Mouse (Mus musculus): ENCODE measurements around the gene Osbpl11. TPM values are rescaled to one million over a fixed set of nuclear protein-coding genes. Genes with fewer than 3 reads are reported as not detected.
"Not testable (repeated sequence)": the region's sequence is repeated elsewhere in the genome, so short reads cannot be mapped to it uniquely, and the experiment has no call there.

The Osbpl11 gene
- polyA plus RNA-seq, 1 experiment from 2014 or later, result 19.1 TPM

DNA sequence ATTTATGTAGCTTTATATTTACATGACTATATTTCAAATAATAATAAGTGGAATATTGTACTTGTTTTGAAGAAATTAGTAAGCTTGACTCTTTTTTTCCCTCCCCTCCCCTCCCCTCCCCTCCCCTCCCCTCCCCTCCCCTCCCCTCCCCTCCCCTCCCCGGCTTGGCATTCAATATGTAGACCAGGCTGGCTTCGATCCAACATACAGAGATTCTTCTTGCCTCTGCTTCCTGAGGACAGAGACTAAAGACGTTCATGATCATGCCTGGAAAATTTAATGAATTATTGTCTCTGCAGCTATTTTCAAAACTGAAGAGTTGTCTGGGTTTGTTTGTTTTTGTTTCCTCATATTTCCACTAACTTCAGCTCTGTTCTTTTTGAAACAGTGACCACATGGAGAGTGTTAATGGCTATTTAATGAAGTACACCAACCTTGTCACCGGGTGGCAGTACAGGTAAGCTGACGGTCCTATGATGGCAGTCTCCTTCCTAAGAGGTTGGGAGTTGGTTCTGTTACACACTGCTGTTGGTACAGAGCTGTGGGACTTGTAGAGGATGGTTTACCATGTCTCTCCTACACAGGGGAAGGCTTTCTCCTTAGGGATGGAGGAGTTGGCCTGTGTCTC is 10.9 kb downstream of the Osbpl11 start:
- Histone ChIP-seq H3K36me3 (ENCODE audit: control insufficient read depth, insufficient read depth, low read length) (peaks cover 15% of the 10 kb centered on the region; the same call in 1 of the 2 replicates), H3K27me3 (replicated peaks; ENCODE audit: control insufficient read depth, insufficient read depth, low read length) (no peaks in the 10 kb centered on the region), H3K27ac (replicated peaks; ENCODE audit: low read depth, low read length) (no peak overlapping the region), H3K4me1 (ENCODE audit: control insufficient read depth, insufficient read depth, low read length) (no peaks in the 10 kb centered on the region; the same call in 1 of the 2 replicates), H3K9me3 (ENCODE audit: control insufficient read depth, low read length) (no peaks in the 10 kb centered on the region), H3K9ac (ENCODE audit: low read depth, low read length) (no peak overlapping the region), H3K4me3 (ENCODE audit: low read depth, low read length) (no peak overlapping the region), H3K4me2 (ENCODE audit: low read depth, low read length) (no peak overlapping the region)
- 48% methylated on average over 4 of the region's 5 CpGs for WGBS
- DNase-seq (ENCODE audit: low spot score) (no peak), ATAC-seq (ENCODE audit: low read depth) (peak; percentile 60; the same call in 1 of the 2 replicates)

DNA sequence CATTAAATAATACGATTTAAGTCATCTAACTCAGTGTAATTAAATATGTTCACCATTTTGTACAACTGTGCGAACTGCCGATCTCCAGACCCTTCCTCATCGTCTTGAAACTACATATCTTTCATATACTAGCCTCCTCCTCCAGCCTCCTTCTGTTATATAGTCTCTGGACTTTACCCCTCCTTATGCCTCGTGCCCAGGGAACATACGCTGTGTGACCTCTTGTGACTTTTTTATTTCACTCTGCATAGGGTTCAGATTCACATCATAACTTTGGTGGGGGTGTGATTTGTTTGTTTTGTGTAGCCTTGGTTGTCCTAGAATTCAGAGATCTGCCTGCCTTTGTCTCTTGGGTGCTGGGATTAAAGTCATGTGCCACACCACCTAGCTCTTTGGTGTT is 11.7 kb downstream of the Osbpl11 start:
- Histone ChIP-seq H3K36me3 (ENCODE audit: control insufficient read depth, insufficient read depth, low read length) (peaks cover 23% of the 10 kb centered on the region), H3K4me3 (ENCODE audit: low read depth, low read length) (no peak overlapping the region), H3K27ac (replicated peaks; ENCODE audit: low read depth, low read length) (no peak overlapping the region), H3K4me2 (ENCODE audit: low read depth, low read length) (no peak overlapping the region), H3K9ac (ENCODE audit: low read depth, low read length) (no peak overlapping the region), H3K9me3 (ENCODE audit: control insufficient read depth, low read length) (no peaks in the 10 kb centered on the region), H3K4me1 (ENCODE audit: control insufficient read depth, insufficient read depth, low read length) (no peaks in the 10 kb centered on the region; the same call in 1 of the 2 replicates), H3K27me3 (replicated peaks; ENCODE audit: control insufficient read depth, insufficient read depth, low read length) (no peaks in the 10 kb centered on the region)
- DNase-seq (ENCODE audit: low spot score), result no peak
- WGBS, result 92% methylated on average over 6 of the region's 6 CpGs
- no peak for ATAC-seq (ENCODE audit: low read depth)

DNA sequence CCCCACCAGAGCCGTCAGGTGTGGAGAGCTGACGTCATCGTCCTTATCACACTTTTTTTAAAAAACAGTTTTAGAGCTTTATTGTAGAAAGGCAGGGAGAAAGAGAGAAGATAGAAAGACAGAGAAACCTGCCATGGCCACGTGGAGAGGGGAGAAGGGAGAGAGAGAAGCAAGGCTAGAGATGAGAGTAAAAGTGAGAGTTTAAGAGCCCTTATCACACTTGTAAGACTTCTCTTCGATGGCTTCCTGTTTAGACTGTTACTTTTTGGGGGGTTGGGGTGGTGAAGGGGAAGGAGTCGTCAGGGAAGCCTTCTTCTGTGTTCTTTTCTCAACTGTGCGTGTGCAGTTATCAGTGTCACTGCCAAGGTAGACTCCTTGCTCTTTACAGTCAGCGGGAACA is 15.7 kb downstream of the Osbpl11 start:
- Histone ChIP-seq H3K9me3 (ENCODE audit: control insufficient read depth, low read length) (no peaks in the 10 kb centered on the region), H3K27ac (replicated peaks; ENCODE audit: low read depth, low read length) (no peak overlapping the region), H3K36me3 (ENCODE audit: control insufficient read depth, insufficient read depth, low read length) (peaks cover 29% of the 10 kb centered on the region), H3K4me2 (ENCODE audit: low read depth, low read length) (no peak overlapping the region), H3K27me3 (replicated peaks; ENCODE audit: control insufficient read depth, insufficient read depth, low read length) (no peaks in the 10 kb centered on the region), H3K4me1 (ENCODE audit: control insufficient read depth, insufficient read depth, low read length) (no peaks in the 10 kb centered on the region), H3K9ac (ENCODE audit: low read depth, low read length) (no peak overlapping the region), H3K4me3 (ENCODE audit: low read depth, low read length) (no peak overlapping the region)
- ATAC-seq (ENCODE audit: low read depth) (no peak), DNase-seq (ENCODE audit: low spot score) (no peak)
- 90% methylated on average over 8 of the region's 8 CpGs for WGBS

DNA sequence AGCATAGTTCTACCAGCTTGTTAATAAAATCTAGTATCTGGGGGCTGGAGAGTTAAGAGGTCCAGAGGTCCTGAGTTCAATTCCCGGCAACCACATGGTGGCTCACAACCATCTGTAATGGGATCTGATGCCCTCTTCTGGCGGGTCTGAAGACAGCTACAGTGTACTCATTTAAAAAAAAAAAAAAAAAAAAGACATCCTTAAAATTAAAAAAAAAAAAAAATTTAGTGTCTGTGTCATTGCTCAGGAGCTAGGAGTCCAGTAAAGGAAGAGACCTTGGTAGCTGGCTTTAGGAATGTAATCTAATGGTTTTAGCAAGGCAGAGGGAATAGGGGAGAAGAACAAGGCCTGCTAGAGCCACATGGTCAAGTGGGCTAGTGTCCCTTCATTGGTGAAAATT is 25.9 kb downstream of the Osbpl11 start:
- ATAC-seq (ENCODE audit: low read depth) (no peak), DNase-seq (ENCODE audit: low spot score) (no peak)
- Histone ChIP-seq H3K9me3 (ENCODE audit: control insufficient read depth, low read length) (no peaks in the 10 kb centered on the region), H3K27ac (replicated peaks; ENCODE audit: low read depth, low read length) (no peak overlapping the region), H3K9ac (ENCODE audit: low read depth, low read length) (no peak overlapping the region), H3K4me2 (ENCODE audit: low read depth, low read length) (no peak overlapping the region), H3K4me1 (ENCODE audit: control insufficient read depth, insufficient read depth, low read length) (no peaks in the 10 kb centered on the region), H3K4me3 (ENCODE audit: low read depth, low read length) (no peak overlapping the region), H3K27me3 (replicated peaks; ENCODE audit: control insufficient read depth, insufficient read depth, low read length) (no peaks in the 10 kb centered on the region), H3K36me3 (ENCODE audit: control insufficient read depth, insufficient read depth, low read length) (peaks cover 83% of the 10 kb centered on the region)
- WGBS, result 70% methylated on average over 2 of the region's 2 CpGs

DNA sequence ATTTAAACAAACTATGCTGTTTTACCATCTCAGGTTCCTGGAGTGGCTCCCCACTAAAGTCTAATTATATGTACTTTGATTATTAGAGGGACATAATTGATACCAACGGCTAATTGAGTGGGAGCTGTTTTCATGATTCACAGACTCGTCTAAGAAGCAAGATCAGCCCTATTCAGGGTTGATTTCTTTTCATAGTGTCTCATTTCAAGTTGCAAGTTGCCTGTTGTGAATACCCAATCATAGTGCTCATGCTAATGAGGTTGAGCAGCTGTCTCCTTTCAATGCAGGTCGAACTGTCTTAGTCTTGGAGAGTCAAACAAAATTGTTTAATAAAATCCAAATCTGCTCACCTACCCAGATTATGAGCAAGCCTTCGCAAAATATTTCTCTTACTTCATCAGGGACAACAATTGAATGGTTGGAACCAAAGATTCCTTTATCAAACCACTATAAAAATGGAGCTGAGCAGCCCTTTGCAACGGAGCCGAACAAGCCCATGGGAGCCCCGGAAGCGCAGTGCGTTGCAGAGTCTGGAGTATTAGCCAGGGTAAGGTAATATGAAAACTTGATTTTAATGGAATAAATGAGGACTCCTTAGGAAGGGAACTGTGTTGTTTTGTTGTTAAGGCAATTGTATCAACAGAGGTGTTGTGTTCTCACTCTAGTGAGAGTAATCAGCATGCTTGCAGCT is 31.6 kb downstream of the Osbpl11 start:
- no peaks in the 10 kb centered on the region for H3K27me3 ChIP-seq (replicated peaks; ENCODE audit: control insufficient read depth, insufficient read depth, low read length)
- H3K4me3 ChIP-seq (ENCODE audit: low read depth, low read length), result no peak overlapping the region
- H3K36me3 ChIP-seq (ENCODE audit: control insufficient read depth, insufficient read depth, low read length), result peaks cover 50% of the 10 kb centered on the region
- WGBS, result 83% methylated on average over 9 of the region's 9 CpGs
- DNase-seq (ENCODE audit: low spot score) (no peak), ATAC-seq (ENCODE audit: low read depth) (no peak)
- H3K27ac ChIP-seq (replicated peaks; ENCODE audit: low read depth, low read length), result no peak overlapping the region
- H3K9me3 ChIP-seq (ENCODE audit: control insufficient read depth, low read length), result no peaks in the 10 kb centered on the region
- no peak overlapping the region for H3K4me2 ChIP-seq (ENCODE audit: low read depth, low read length)
- H3K4me1 ChIP-seq (ENCODE audit: control insufficient read depth, insufficient read depth, low read length), result no peaks in the 10 kb centered on the region
- no peak overlapping the region for H3K9ac ChIP-seq (ENCODE audit: low read depth, low read length)

DNA sequence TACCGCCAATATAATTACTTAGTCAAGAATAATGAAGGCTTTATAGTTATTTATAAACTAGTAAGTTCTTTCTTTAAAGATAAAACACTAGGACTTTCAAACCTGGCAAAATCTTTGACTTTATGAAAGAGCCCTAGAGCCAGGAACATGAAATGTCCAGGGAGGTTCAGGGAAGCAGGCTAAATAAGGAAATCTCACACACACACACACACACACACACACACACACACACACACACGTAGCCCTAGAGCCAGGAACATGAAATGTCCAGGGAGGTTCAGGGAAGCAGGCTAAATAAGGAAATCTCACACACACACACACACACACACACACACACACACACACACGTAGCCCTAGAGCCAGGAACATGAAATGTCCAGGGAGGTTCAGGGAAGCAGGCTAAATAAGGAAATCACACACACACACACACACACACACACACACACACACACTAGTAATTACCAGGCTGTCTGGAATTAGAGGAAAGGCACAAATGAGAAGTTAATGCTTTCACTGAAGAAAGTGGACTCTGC is 32.7 kb downstream of the Osbpl11 start:
- H3K27me3 ChIP-seq (replicated peaks; ENCODE audit: control insufficient read depth, insufficient read depth, low read length); H3K27ac ChIP-seq (replicated peaks; ENCODE audit: low read depth, low read length); H3K9me3 ChIP-seq (ENCODE audit: control insufficient read depth, low read length); H3K9ac ChIP-seq (ENCODE audit: low read depth, low read length); H3K4me1 ChIP-seq (ENCODE audit: control insufficient read depth, insufficient read depth, low read length); H3K4me2 ChIP-seq (ENCODE audit: low read depth, low read length); DNase-seq (ENCODE audit: low spot score); H3K4me3 ChIP-seq (ENCODE audit: low read depth, low read length): not testable (repeated sequence)
- peaks cover 42% of the 10 kb centered on the region for H3K36me3 ChIP-seq (ENCODE audit: control insufficient read depth, insufficient read depth, low read length)
- 0 out of 2 replicates have a peak, but pooled peaks have one; percentile 4 for ATAC-seq (ENCODE audit: low read depth)
- 72% methylated on average over 3 of the region's 3 CpGs for whole genome bisulfite sequencing

DNA sequence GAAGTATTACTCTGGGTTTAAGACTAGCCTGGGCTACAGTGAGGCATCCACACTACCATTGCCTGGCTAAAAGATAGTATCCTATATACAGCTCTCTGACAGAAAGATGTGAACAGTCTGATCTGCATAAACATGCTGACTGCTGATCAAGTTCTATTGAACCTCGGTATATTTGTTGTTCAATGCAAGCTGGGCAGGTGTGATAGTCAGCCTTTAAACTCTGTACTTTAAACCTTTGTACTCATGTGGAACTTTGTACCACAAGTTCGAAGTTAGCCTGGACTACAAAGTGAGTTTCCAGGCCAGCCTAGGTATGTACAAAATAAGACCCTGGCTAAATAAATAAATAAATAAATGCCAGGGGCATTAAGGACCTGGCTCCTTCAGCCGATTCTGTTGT is 37.6 kb downstream of the Osbpl11 start:
- Histone ChIP-seq H3K4me3 (ENCODE audit: low read depth, low read length) (no peak overlapping the region), H3K27ac (replicated peaks; ENCODE audit: low read depth, low read length) (no peak overlapping the region), H3K4me2 (ENCODE audit: low read depth, low read length) (no peak overlapping the region), H3K36me3 (ENCODE audit: control insufficient read depth, insufficient read depth, low read length) (peaks cover 44% of the 10 kb centered on the region), H3K27me3 (replicated peaks; ENCODE audit: control insufficient read depth, insufficient read depth, low read length) (no peaks in the 10 kb centered on the region), H3K9me3 (ENCODE audit: control insufficient read depth, low read length) (no peaks in the 10 kb centered on the region), H3K4me1 (ENCODE audit: control insufficient read depth, insufficient read depth, low read length) (no peaks in the 10 kb centered on the region), H3K9ac (ENCODE audit: low read depth, low read length) (no peak overlapping the region)
- 93% methylated on average over 3 of the region's 3 CpGs for WGBS
- ATAC-seq (ENCODE audit: low read depth) (no peak), DNase-seq (ENCODE audit: low spot score) (no peak)

DNA sequence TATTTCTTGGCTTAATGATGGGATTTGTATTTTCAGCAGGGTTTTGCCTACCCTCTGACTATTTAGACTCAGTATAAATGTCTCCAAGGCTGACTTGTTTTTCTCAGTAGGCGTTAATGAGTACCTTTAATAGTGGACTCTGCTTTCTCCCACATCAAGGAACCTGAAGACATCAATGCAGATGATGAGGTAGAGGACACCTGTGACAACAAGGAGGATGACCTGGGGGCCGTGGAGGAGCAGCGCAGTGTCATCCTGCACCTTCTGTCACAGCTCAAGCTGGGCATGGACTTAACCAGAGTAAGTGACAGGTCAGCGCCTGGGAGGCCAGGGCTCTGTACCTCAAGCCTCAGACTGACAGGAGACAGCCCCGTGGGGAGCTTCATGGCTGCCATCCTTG is 39.5 kb downstream of the Osbpl11 start:
- H3K36me3 ChIP-seq (ENCODE audit: control insufficient read depth, insufficient read depth, low read length), result peaks cover 62% of the 10 kb centered on the region

More for the DNA sequence above, 39.5 kb downstream of the Osbpl11 start:
- 85% methylated on average over 5 of the region's 5 CpGs for WGBS
- no peak overlapping the region for H3K4me3 ChIP-seq (ENCODE audit: low read depth, low read length)
- no peaks in the 10 kb centered on the region for H3K27me3 ChIP-seq (replicated peaks; ENCODE audit: control insufficient read depth, insufficient read depth, low read length)
- ATAC-seq (ENCODE audit: low read depth) (no peak), DNase-seq (ENCODE audit: low spot score) (no peak)
- no peak overlapping the region for H3K27ac ChIP-seq (replicated peaks; ENCODE audit: low read depth, low read length)
- no peaks in the 10 kb centered on the region for H3K9me3 ChIP-seq (ENCODE audit: control insufficient read depth, low read length)
- no peak overlapping the region for H3K4me2 ChIP-seq (ENCODE audit: low read depth, low read length)
- no peaks in the 10 kb centered on the region for H3K4me1 ChIP-seq (ENCODE audit: control insufficient read depth, insufficient read depth, low read length)
- H3K9ac ChIP-seq (ENCODE audit: low read depth, low read length), result no peak overlapping the region
